Mouse (Mus musculus) MEL-GATA-1-ER (cell line): ENCODE data around the gene Scn2b.

Source experiments
- DNase-seq: peaks from one replicate; pipeline ENCODE4 v3.0.0-alpha.2; 2012; ENCODE audit warnings: low read depth; ENCODE audit errors: extremely low read depth

Scn2b gene

DNA sequence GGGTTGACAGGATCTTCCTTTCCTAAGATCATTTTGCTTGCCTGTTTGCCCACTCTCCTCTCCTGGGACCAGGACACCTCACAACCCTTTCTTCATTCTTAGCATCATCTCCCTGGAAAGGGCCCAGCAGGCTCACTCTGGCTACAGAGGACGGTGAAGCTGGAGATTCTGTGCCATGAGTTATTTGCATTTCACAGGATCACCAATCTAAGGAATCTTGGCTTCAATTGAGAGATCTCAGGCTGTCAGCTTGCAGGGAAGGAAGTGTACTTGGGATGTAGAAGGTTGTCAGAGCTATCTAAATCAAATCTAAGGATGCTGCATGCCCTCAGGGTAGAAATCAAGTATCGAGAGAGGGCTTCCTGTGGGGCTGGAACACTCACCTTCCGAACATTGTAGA lies 55.9 kb downstream of the Scn2b start:
- no peak for DNase-seq

- DNase-seq = no peak
Observed at GRCm38 (mm10) chr9:45179282-45179681, 61.7 kb downstream of the Scn2b start.
